Comparison of ENCODE assay signal across 8 mouse cellular contexts in genomic region chr11:68852486-68852901, GRCm38 (mm10). TPM values are rescaled to one million over a fixed set of nuclear protein-coding genes. Genes with fewer than 3 reads are reported as not detected.
DNase-seq lines count a peak whose midpoint lies in the region; ATAC-seq and TF ChIP-seq lines count a peak whose summit lies in the region.

No protein-coding gene starts in this region.

- peak overlapping the region; percentile 88 for H3K4me2 ChIP-seq in heart, embryonic 16.5 days (ENCODE audit: low read depth, low read length)

- H3K27ac ChIP-seq in ES-Bruce4 (ENCODE audit: insufficient read depth, low read length): peak overlapping the region; percentile 25
- H3K27ac ChIP-seq in heart, embryonic 16.5 days (ENCODE audit: low read length): peak overlapping the region; percentile 97

- no peak for TF ChIP-seq POLR2A in ES-Bruce4 (IDR thresholded peaks at IDR 0.05; ENCODE audit: insufficient read depth, low read length)

- peak overlapping the region; percentile 78 for H3K4me3 ChIP-seq in ES-Bruce4 (ENCODE audit: low read depth, low read length)
- peak overlapping the region; percentile 84 for H3K4me3 ChIP-seq in heart, embryonic 16.5 days (ENCODE audit: low read length)

- no peaks in the 10 kb centered on the region for H3K36me3 ChIP-seq in ES-Bruce4 (ENCODE audit: control insufficient read depth, insufficient read depth, low read length, poor library complexity, severe bottlenecking)
- no peaks in the 10 kb centered on the region for H3K36me3 ChIP-seq in heart, embryonic 16.5 days (ENCODE audit: control insufficient read depth, insufficient read depth)

- peak overlapping the region; percentile 88 for H3K9ac ChIP-seq in ES-Bruce4 (ENCODE audit: low read depth, poor library complexity, severe bottlenecking)
- peak overlapping the region; percentile 93 for H3K9ac ChIP-seq in heart, embryonic 16.5 days (ENCODE audit: low read length)

- peak; percentile 85 for ATAC-seq in erythroid progenitor cell, adult 5-6 weeks (replicated peaks; ENCODE audit: low FRiP score, poor library complexity, severe bottlenecking)
- ATAC-seq in heart, embryonic 16.5 days (replicated peaks; ENCODE audit: extremely low read depth, insufficient read depth, low FRiP score): peak; percentile 57

- WGBS in heart, embryonic 16.5 days: 0% methylated on average over 35 of the region's 36 CpGs

- H3K27me3 ChIP-seq in ES-Bruce4 (ENCODE audit: control insufficient read depth, insufficient read depth, low read length, poor library complexity, severe bottlenecking): no peaks in the 10 kb centered on the region
- no peaks in the 10 kb centered on the region for H3K27me3 ChIP-seq in heart, embryonic 16.5 days (ENCODE audit: control insufficient read depth, insufficient read depth, low read length)

- TF ChIP-seq EP300 in ES-Bruce4 (IDR thresholded peaks at IDR 0.05; ENCODE audit: insufficient read depth, low read depth, low read length): no peak

- no peaks in the 10 kb centered on the region for H3K9me3 ChIP-seq in ES-Bruce4 (replicated peaks; ENCODE audit: control insufficient read depth, insufficient read depth, low read length, poor library complexity, severe bottlenecking)
- H3K9me3 ChIP-seq in heart, embryonic 16.5 days (replicated peaks; ENCODE audit: control insufficient read depth, low read length): no peaks in the 10 kb centered on the region

- TF ChIP-seq CTCF in ES-Bruce4 (IDR thresholded peaks at IDR 0.05; ENCODE audit: low read depth, low read length): no peak

- no peaks in the 10 kb centered on the region for H3K4me1 ChIP-seq in ES-Bruce4 (ENCODE audit: control insufficient read depth, insufficient read depth, low read length)
- H3K4me1 ChIP-seq in heart, embryonic 16.5 days (ENCODE audit: control insufficient read depth, insufficient read depth, low read length): peaks cover 21% of the 10 kb centered on the region

- DNase-seq in adrenal gland, adult (ENCODE audit: inconsistent age in 2 of 2, low spot score in 1 of 2): peak; percentile 88 to 95
- peak; percentile 26 for DNase-seq in left cerebral cortex, adult 11 months (ENCODE audit: low spot score)
- DNase-seq in lung, postnatal 36 days: peak; percentile 82
- peak; percentile 58 for DNase-seq in right cerebral cortex, postnatal 14 days
- DNase-seq in thymus, postnatal 0 days (ENCODE audit: low spot score): no peak

RNA-seq across cellular contexts. Expression of gene Ndel1, which starts 19.2 kb away (rescaled TPM):
- 59.3 and 71.7 TPM in 2 replicates for polyA plus RNA-seq in ES-Bruce4 (2011; ENCODE audit: insufficient read depth, insufficient read length, low read depth, missing spikeins)
- 21.6 and 40.7 TPM in 2 replicates for total RNA-seq in erythroid progenitor cell, adult 5-6 weeks (2015; ENCODE audit: low replicate concordance)
- total RNA-seq in erythroid progenitor cell, adult 5-6 weeks (2017; ENCODE audit: low replicate concordance): 60.1 and 74.4 TPM in 2 replicates
- 75.4 and 79.4 TPM in 2 replicates for polyA plus RNA-seq in heart, embryonic 16.5 days (2015; fragmentation: Nextera tagmentation; extraction: Ambion mirVana)
- 57.1 and 60.3 TPM in 2 replicates for polyA plus RNA-seq in thymus, postnatal 0 days (2015; fragmentation: Nextera tagmentation; extraction: Ambion mirVana)

RNA-seq across cellular contexts. Expression of gene Rnf222, which starts 35.9 kb away (rescaled TPM):
- polyA plus RNA-seq in ES-Bruce4 (2011; ENCODE audit: insufficient read depth, insufficient read length, low read depth, missing spikeins): not detected in 2 replicates
- not detected in 2 replicates for total RNA-seq in erythroid progenitor cell, adult 5-6 weeks (2015; ENCODE audit: low replicate concordance)
- not detected in 2 replicates for total RNA-seq in erythroid progenitor cell, adult 5-6 weeks (2017; ENCODE audit: low replicate concordance)
- polyA plus RNA-seq in heart, embryonic 16.5 days (2015; fragmentation: Nextera tagmentation; extraction: Ambion mirVana): 0.09 and 0.13 TPM in 2 replicates
- polyA plus RNA-seq in thymus, postnatal 0 days (2015; fragmentation: Nextera tagmentation; extraction: Ambion mirVana): 0.05 TPM in 1 of 2 replicates, not detected in the other

RNA-seq across cellular contexts. Expression of gene Rpl26, which starts 48.9 kb away (rescaled TPM):
- polyA plus RNA-seq in ES-Bruce4 (2011; ENCODE audit: insufficient read depth, insufficient read length, low read depth, missing spikeins): 4,511 and 5,371 TPM in 2 replicates
- 896 and 989 TPM in 2 replicates for total RNA-seq in erythroid progenitor cell, adult 5-6 weeks (2015; ENCODE audit: low replicate concordance)
- 751 and 992 TPM in 2 replicates for total RNA-seq in erythroid progenitor cell, adult 5-6 weeks (2017; ENCODE audit: low replicate concordance)
- 505 and 551 TPM in 2 replicates for polyA plus RNA-seq in heart, embryonic 16.5 days (2015; fragmentation: Nextera tagmentation; extraction: Ambion mirVana)
- 1,221 and 1,303 TPM in 2 replicates for polyA plus RNA-seq in thymus, postnatal 0 days (2015; fragmentation: Nextera tagmentation; extraction: Ambion mirVana)
